Mouse (Mus musculus): Measurements from ENCODE around the gene Ascc2.

- TF ChIP-seq CTCF (IDR thresholded peaks at IDR 0.05; ENCODE audit: control insufficient read depth, insufficient read depth, insufficient replicate concordance, low read depth, low read length) (no peak), POLR2A (IDR thresholded peaks at IDR 0.05; ENCODE audit: control insufficient read depth, low read depth, low read length) (no peak)
Observed at GRCm38 (mm10) chr11:4731781-4732180, 94.2 kb downstream of the Ascc2 start.
